Mouse (Mus musculus) intestine, postnatal 0 days (tissue): ENCODE data around the gene Celsr3. TPM values are rescaled to one million over a fixed set of nuclear protein-coding genes. Genes with fewer than 3 reads are reported as not detected.

Source experiments
- ATAC-seq: fragments of 200-750 bp; cut with Nextera tagmentation; 2 replicates; pipeline ENCODE4 v1.8.0; 2017; ENCODE audit warnings: mild to moderate bottlenecking, moderate TSS enrichment, moderate library complexity
- H3K27ac ChIP-seq: fragments of 300-500 bp; sonication (generic); 2 replicates; pipeline ENCODE4 v1.5.1; 2014; ENCODE audit warnings: mild to moderate bottlenecking, low read depth, low read length, moderate library complexity
- H3K27me3 ChIP-seq: fragments of 300-500 bp; sonication (generic); replicated peaks from 2 replicates; pipeline ENCODE4 v1.6.1; 2014; ENCODE audit warnings: low read length, mixed read lengths; ENCODE audit not compliant: control insufficient read depth, insufficient read depth
- H3K36me3 ChIP-seq: fragments of 300-500 bp; sonication (generic); 2 replicates; pipeline ENCODE4 v1.6.1; 2014; ENCODE audit warnings: mild to moderate bottlenecking, moderate library complexity; ENCODE audit not compliant: control insufficient read depth, insufficient read depth
- H3K4me1 ChIP-seq: fragments of 300-500 bp; sonication (generic); replicated peaks from 2 replicates; pipeline ENCODE4 v1.6.1; 2014; ENCODE audit warnings: antibody characterized with exemption, low read length, mixed read lengths; ENCODE audit not compliant: control insufficient read depth, insufficient read depth
- H3K4me2 ChIP-seq: fragments of 300-500 bp; sonication (generic); replicated peaks from 2 replicates; pipeline ENCODE4 v1.6.1; 2014; ENCODE audit warnings: low read depth, mild to moderate bottlenecking, moderate library complexity
- H3K4me3 ChIP-seq: fragments of 300-500 bp; sonication (generic); 2 replicates; pipeline ENCODE4 v1.5.1; 2014; ENCODE audit warnings: low read depth, low read length
- H3K9ac ChIP-seq: fragments of 300-500 bp; sonication (generic); 2 replicates; pipeline ENCODE4 v1.6.1; 2014; ENCODE audit warnings: mild to moderate bottlenecking, low read depth, low read length
- H3K9me3 ChIP-seq: fragments of 300-500 bp; sonication (generic); 2 replicates; pipeline ENCODE4 v1.6.1; 2016; ENCODE audit warnings: mixed run types; ENCODE audit not compliant: control insufficient read depth
- CTCF ChIP-seq: sonication (generic); IDR thresholded peaks from 2 replicates; pipeline ENCODE4 v1.5.1; 2016; ENCODE audit warnings: low read depth, mild to moderate bottlenecking, control low read depth, antibody characterized with exemption, moderate library complexity
- WGBS: fragments of 180-500 bp; shearing (Covaris S2); extraction: QIAGEN DNeasy Blood & Tissue Kit; methylation state at CpG from one replicate; pipeline ENCODE4 v1.1.7; 2014; 5-methylcytosine and 5-hydroxymethylcytosine counted together
- microRNA-seq: library from miRNA; unstranded; fragments of <30 nt; microRNA quantifications from one replicate; pipeline ENCODE4, GENCODE M21; 2016
- polyA plus RNA-seq: library from polyadenylated mRNA; unstranded; fragments of >200 nt; fragmentation: Nextera tagmentation; extraction: Ambion mirVana; gene quantifications from 2 replicates; pipeline ENCODE4 v1.2.1, GENCODE M21; 2015

Gene Celsr3
- polyA plus RNA-seq, 1 experiment from 2014 or later: 0.40 TPM

DNA sequence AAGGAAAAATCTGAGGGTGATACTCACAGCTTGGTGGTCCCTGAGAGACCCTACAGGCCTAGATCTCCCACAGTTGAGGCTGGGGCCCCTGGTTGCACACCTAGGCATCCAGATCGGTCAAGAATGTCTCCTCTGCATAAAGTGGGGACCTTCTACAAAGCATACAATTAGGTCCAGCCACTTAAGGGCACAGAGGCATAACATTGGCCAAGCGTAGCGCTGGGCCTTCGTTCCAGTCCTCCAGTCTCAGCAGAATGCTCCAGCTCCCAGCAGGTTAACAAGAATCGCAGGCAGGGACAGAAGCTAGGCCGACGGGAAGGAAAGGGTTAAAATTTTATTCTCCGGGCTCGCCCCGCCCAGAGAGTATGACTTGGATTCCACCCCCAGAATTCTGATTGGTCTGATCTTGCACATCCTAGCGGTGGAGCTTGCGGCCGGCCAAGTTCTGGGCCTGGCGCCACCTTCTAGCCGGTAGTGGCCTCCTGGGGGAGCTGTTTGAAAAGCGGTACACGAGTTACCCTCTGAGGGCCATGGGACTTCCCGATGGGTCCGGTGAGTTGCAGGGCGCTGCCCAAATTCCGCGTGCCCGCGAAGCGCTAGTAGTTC is 27.6 kb downstream of the Celsr3 start:
- H3K4me1 ChIP-seq: 0 out of 2 replicates have a peak, but pooled peaks cover 3% of the 10 kb centered on the region
- ATAC-seq: peak; percentile 84
- H3K9me3 ChIP-seq: no peaks in the 10 kb centered on the region
- peak overlapping the region; percentile 90 for H3K4me2 ChIP-seq
- H3K27ac ChIP-seq: peak overlapping the region; percentile 77
- H3K27me3 ChIP-seq: no peaks in the 10 kb centered on the region
- H3K36me3 ChIP-seq: peaks cover 24% of the 10 kb centered on the region
- H3K9ac ChIP-seq: peak overlapping the region; percentile 54
- H3K4me3 ChIP-seq: peak overlapping the region; percentile 60
- WGBS: 2% methylated on average over 25 of the region's 25 CpGs
- peak; percentile 80 for TF ChIP-seq CTCF

GRCm38 (mm10) chr9:108854241-108854696 is 28.1 kb downstream of the Celsr3 start:
- WGBS: 0% methylated on average over 28 of the region's 28 CpGs
- H3K27me3 ChIP-seq: no peaks in the 10 kb centered on the region
- H3K4me1 ChIP-seq: 0 out of 2 replicates have a peak, but pooled peaks cover 5% of the 10 kb centered on the region
- TF ChIP-seq CTCF: no peak
- peak overlapping the region; percentile 90 for H3K4me2 ChIP-seq
- peak overlapping the region; percentile 54 for H3K9ac ChIP-seq
- peak; percentile 76 for ATAC-seq
- peak overlapping the region; percentile 60 for H3K4me3 ChIP-seq
- no peaks in the 10 kb centered on the region for H3K9me3 ChIP-seq
- peak overlapping the region; percentile 77 for H3K27ac ChIP-seq
- H3K36me3 ChIP-seq: peaks cover 29% of the 10 kb centered on the region

DNA sequence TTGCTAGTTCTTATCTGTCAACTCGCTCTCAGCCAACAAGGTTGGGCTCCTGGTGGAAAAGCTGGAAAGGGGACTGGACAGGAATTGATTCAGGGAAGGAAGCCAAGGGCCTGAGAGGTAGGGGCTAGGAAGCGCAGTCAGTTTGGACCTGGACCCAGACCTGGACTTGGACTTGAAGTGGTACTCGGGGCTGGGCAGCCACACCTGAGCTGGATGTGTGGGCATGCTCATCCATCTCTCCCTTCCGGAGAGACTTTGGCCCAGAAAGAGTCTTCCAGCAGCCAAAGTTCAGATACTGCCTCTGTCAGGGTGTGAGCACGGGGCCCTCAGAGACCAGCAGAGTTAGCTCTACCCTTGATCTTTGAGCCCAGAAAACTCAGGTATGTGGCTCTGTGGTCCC is 29.2 kb downstream of the Celsr3 start:
- WGBS: 42% methylated on average over 5 of the region's 5 CpGs
- Histone ChIP-seq H3K4me2 (peak overlapping the region; percentile 90), H3K27ac (peak overlapping the region; percentile 77), H3K4me3 (peak overlapping the region; percentile 60), H3K9ac (0 out of 2 replicates have a peak overlapping the region, but pooled peaks have one; percentile 54), H3K9me3 (no peaks in the 10 kb centered on the region), H3K36me3 (peaks cover 40% of the 10 kb centered on the region), H3K4me1 (0 out of 2 replicates have a peak, but pooled peaks cover 5% of the 10 kb centered on the region), H3K27me3 (no peaks in the 10 kb centered on the region)
- peak; percentile 42 for ATAC-seq
- 0 out of 2 replicates have a peak, but pooled peaks have one; percentile 16 for TF ChIP-seq CTCF

DNA sequence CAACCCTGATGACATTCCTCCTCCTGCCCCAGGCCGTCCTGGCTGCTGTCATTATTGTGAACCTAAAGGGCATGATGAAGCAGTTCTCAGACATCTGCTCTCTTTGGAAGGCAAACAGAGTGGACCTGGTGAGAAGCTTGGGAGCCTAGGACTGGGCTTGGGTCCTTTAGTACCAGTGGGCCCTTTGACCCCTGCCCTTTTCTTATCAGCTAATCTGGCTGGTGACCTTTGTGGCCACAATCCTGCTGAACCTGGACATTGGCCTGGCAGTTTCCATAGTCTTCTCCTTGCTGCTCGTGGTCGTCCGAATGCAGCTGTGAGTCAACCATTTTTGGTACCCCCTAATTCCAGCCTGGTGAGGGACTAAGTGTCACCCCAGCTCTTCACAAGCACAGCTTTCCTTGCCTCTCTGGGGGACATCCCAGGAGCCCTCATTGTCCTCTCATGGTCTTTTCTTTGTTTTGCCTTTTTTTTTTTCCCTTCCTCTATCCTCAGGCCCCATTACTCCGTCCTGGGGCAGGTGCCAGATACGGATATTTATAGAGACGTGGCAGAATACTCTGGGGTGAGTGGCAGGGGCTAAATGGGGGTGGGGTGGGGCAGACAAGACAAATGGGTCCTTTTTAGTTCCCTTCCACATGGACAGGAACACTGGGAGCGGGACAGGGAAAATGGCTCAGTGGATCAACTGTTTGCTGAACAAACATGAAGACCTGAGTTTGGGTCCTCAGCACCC is 32.8 kb downstream of the Celsr3 start:
- no peak overlapping the region for H3K4me2 ChIP-seq
- H3K27ac ChIP-seq: no peak overlapping the region
- no peak overlapping the region for H3K4me3 ChIP-seq
- WGBS: 65% methylated on average over 8 of the region's 8 CpGs
- H3K27me3 ChIP-seq: no peaks in the 10 kb centered on the region
- no peak for TF ChIP-seq CTCF
- no peaks in the 10 kb centered on the region for H3K9me3 ChIP-seq
- H3K4me1 ChIP-seq: 0 out of 2 replicates have a peak, but pooled peaks cover 5% of the 10 kb centered on the region
- H3K36me3 ChIP-seq: peaks cover 54% of the 10 kb centered on the region
- H3K9ac ChIP-seq: no peak overlapping the region
- ATAC-seq: no peak

Small RNAs within 50 kb of the gene (microRNA-seq; reads per million reads assigned to microRNA genes)
- gene Gm23156: not detected

Other genes with a start within 250 kb of the Celsr3 start
- gene Wdr6, start 247.6 kb upstream of the Celsr3 start, polyA plus RNA-seq: 16.7 and 16.8 TPM in 2 replicates
- gene P4htm, start 228.7 kb upstream of the Celsr3 start, polyA plus RNA-seq: 2.8 and 2.9 TPM in 2 replicates
- gene Arih2, start 176.9 kb upstream of the Celsr3 start, polyA plus RNA-seq: 22.6 and 25.1 TPM in 2 replicates
- 159 TPM in 2 replicates for gene Slc25a20, start 164.2 kb upstream of the Celsr3 start, polyA plus RNA-seq
- gene Prkar2a, start 137.0 kb upstream of the Celsr3 start, polyA plus RNA-seq: 28.3 and 31.8 TPM in 2 replicates
- gene Ip6k2, start 42.5 kb upstream of the Celsr3 start, polyA plus RNA-seq: 28.1 and 31.4 TPM in 2 replicates
- 5.4 and 6.8 TPM in 2 replicates for gene Nckipsd, start 18.0 kb upstream of the Celsr3 start, polyA plus RNA-seq
- 70.8 and 99.5 TPM in 2 replicates for gene Slc26a6, start 27.0 kb downstream of the Celsr3 start, polyA plus RNA-seq
- 0.21 TPM in 1 of 2 replicates, not detected in the other for gene Tmem89, start 88.3 kb downstream of the Celsr3 start, polyA plus RNA-seq
- 557 and 585 TPM in 2 replicates for gene Uqcrc1, start 110.3 kb downstream of the Celsr3 start, polyA plus RNA-seq
- 1.9 and 3.1 TPM in 2 replicates for gene Col7a1, start 127.3 kb downstream of the Celsr3 start, polyA plus RNA-seq
- not detected in 2 replicates for gene Ucn2, start 159.7 kb downstream of the Celsr3 start, polyA plus RNA-seq
- gene Pfkfb4, start 165.5 kb downstream of the Celsr3 start, polyA plus RNA-seq: 43.1 and 48.3 TPM in 2 replicates
- 303 and 311 TPM in 2 replicates for gene Shisa5, start 212.2 kb downstream of the Celsr3 start, polyA plus RNA-seq
- gene Trex1, start 233.4 kb downstream of the Celsr3 start, polyA plus RNA-seq: 16.1 and 17.1 TPM in 2 replicates
- gene Atrip, start 247.8 kb downstream of the Celsr3 start, polyA plus RNA-seq: 7.5 and 8.9 TPM in 2 replicates